Mouse (Mus musculus) induced T-regulatory cell, adult 2 months (primary cell): ENCODE measurements around the gene Angptl4.
"Not testable (repeated sequence)": the region's sequence is repeated elsewhere in the genome, so short reads cannot be mapped to it uniquely, and the experiment has no call there.

Source experiments
- DNase-seq: peaks from one replicate; pipeline ENCODE4 v3.0.0-alpha.2; 2012; ENCODE audit warnings: low read depth

Angptl4 gene

GRCm38 (mm10) chr17:33756108-33756790, 25.4 kb downstream of the Angptl4 start:
- DNase-seq: no peak

DNA sequence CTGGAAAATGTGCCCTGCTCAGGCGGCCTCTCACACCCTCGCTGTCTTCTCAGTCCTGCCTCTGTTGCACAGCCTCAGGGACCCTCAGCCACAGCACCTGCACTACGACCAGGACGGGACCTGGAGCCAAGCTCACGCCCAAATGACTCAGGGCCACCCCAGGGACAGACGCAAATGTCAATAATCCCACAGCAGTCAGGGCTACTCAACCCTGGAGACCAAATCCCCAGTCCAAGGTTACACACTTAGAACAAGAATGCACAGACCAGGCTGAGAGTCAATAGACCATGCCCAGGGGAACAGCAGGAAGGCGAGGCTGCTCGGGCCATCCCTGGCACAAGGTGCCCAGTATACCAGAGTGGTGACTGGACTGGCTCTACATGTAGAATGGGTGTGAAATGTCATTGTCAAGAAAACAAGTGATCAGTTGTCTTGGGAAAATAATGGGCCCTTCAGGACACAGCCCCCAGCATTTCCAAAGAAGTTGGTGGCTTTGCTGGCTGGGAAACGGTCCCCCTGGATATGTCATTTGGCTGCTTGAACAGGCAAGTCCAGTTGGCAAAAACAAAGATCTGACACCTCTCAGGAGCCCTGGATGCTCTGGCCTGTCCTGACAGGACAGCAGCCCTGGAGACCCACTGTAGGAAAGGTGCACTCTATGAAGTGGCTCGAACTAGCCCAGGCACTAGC, 26.1 kb downstream of the Angptl4 start:
- no peak for DNase-seq

DNA sequence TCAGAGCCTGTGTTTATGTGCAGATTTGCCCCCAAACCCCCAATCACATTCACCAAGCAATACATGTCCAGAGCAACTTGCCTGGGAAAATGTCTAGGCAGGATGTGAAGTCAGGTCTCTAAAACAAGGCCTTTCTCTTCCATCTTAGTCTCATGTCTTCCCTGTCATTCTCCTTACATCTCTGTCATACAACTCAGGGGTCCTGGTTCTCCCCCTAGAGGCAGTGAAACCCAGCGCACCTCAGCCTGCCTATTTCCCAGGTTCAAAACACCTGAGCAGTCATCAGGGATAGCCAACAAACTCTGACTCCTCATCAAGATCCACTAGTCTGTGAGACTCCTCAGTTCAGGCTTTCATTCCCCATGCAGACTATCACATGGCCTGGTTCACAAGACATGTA, 27.0 kb downstream of the Angptl4 start:
- DNase-seq: no peak

DNA sequence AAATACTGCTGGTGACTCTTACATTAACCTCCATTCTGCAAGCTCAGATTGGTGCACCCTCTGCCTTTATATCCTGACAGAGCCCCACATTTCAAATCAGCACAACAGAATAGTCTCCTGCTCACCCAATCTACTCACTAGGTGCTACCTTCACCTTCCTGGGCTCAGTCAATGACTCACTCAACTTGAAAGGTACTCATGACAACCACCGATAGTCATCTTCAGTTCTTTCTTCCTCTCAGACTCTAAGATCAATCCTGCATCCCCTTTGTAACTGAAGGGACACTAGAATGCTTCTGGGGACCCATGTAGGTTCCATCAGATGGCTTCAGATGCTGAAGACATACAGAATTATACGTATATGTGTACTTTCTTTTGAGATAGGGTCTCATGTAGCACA, 29.3 kb downstream of the Angptl4 start:
- peak; percentile 46 for DNase-seq

- no peak for DNase-seq
Observed at GRCm38 (mm10) chr17:33751181-33751580, 30.4 kb downstream of the Angptl4 start.

DNA sequence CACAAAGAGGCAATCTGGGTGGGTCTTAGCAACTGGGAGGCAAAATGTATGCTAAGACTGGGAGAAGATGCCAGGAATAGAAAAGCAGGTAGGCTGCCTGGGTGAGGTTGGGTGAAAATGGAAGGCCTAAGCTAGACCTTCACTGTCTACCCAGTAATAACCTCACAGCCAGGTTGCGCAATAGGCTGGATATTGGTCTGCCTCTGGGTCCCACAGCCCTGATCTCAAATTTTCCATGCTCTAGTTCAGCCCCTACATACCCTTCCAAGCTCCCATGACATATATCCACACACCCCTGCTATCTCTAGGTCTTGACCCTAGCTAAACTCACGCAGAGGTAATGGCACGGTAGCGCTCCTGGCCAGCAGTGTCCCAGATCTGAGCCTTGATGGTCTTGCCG, 32.2 kb downstream of the Angptl4 start:
- DNase-seq: no peak

DNA sequence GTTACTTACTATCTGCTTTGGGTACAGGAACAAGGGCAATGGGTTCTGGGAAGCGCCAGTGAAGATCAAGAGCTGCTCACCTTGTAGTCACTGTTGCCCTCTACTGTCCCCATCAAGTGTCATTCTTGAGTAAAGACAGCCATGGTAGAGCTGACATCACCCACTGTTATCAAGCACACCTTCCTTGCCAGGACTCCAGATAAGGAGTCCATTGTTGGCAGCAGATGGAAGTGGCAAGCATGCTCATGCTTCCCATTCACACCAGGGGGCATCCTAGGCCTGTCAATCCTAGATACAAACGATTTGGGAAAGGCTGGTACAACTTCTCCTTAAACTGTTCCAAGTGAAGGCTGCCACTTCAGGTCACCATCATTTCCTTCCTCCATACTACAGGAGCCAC, 35.6 kb downstream of the Angptl4 start:
- peak; percentile 40 for DNase-seq

DNA sequence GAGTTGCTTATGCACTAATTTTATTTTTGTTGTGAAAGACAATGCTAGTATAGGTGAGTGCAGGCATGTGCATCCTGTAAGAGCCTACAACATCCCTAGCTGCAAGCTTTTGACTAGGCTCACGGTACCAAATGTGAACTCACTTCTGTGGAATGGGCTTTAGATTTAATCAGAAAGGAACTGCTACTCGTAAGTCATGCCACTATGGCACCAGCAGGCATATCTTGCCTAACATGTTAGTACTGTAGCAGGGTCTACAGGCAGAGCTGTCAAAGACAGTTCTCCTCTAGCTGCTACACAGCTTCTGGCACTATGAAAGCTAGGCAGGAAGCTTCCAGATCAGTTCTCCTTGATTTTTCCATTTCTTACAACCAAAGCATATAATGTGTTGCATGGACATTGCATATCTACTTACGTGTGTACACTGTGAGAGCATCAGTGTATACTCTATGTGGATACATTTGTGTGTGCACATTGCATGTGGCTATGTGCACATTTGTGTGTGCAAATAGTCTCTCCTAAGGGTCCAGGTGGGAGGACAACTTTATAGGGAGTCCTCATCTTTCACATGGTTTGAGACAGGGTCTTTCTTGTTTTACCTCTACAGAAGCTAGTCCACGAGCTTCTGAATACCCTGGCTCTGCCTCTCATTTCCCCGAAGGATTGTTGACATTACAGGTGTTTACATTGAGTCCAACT, 36.8 kb downstream of the Angptl4 start:
- DNase-seq: no peak

DNA sequence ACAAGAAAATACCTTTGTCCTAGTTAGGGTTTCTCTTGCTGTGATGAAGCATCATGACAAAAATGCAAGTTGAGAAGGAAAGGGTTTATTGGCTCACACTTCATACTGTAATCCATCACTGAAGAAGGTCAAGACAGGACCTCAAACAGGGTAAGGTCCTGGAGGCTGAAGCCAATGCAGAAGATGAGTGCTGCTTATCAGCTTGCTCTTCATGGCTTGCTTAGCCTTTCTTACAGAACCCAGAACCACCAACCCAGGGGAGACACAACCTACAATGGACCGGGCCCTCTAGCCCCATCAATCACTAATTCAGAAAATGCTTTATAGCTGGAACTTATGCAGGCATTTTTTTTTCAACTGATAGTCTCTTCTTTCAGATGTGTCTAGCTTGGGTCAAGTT, 39.2 kb downstream of the Angptl4 start:
- DNase-seq: no peak

GRCm38 (mm10) chr17:33733526-33733925, 48.1 kb downstream of the Angptl4 start:
- not testable (repeated sequence) for DNase-seq

DNA sequence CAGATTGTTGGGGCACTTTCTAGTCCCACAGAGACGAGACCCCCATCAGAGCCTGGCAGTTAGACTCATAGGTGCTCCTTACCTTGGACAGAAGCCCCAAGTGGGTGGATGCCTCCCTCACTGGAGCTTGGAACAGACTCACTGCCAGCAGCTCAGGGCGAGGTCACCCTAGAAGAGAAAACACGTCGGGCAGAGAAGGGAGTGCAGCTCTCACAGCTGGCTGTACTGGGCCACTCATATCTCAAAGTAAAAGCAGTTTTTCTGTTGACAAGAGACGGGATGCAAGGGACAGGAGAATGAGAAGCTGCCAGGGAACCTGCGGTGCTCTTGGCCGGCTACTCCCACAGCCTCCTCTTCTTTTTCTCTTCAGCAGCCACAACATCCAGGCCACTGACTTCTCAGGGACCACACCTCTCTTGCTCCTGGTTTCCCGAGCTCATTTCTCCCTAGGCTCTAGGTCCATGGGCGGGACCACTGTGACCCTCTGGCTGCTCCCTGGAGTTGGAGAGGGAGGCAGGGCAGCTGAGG, 49.0 kb downstream of the Angptl4 start:
- not testable (repeated sequence) for DNase-seq

DNA sequence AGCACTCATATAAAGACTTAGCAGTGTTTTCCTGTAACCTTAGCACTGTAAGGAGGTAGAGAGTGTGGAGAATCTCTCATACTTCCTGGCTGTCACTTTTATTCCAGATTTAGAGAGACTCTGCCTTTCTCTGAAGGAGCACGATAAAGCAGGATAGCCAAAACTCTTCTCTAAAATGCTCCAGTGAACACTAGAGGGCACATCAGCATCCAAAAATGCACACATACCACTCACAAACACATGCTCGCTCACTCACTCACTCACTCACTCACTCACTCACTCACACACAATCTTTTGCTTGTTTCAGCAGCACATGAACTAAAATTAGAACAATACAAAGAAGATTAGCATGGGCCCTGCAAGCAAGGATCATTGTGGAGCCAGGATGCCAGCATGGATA, 52.4 kb downstream of the Angptl4 start:
- DNase-seq: peak; percentile 47

GRCm38 (mm10) chr17:33728396-33728795, 53.2 kb downstream of the Angptl4 start:
- no peak for DNase-seq
